Mouse (Mus musculus): ENCODE data around the gene Hmgcll1. TPM values are rescaled to one million over a fixed set of nuclear protein-coding genes. Genes with fewer than 3 reads are reported as not detected.
A peak's percentile ranks its signal among the peaks of the same experiment; 100 is the strongest.

Hmgcll1 gene
- polyA plus RNA-seq (2015; fragmentation: Nextera tagmentation; extraction: Ambion mirVana): 2.7 and 3.9 TPM in 2 replicates

DNA sequence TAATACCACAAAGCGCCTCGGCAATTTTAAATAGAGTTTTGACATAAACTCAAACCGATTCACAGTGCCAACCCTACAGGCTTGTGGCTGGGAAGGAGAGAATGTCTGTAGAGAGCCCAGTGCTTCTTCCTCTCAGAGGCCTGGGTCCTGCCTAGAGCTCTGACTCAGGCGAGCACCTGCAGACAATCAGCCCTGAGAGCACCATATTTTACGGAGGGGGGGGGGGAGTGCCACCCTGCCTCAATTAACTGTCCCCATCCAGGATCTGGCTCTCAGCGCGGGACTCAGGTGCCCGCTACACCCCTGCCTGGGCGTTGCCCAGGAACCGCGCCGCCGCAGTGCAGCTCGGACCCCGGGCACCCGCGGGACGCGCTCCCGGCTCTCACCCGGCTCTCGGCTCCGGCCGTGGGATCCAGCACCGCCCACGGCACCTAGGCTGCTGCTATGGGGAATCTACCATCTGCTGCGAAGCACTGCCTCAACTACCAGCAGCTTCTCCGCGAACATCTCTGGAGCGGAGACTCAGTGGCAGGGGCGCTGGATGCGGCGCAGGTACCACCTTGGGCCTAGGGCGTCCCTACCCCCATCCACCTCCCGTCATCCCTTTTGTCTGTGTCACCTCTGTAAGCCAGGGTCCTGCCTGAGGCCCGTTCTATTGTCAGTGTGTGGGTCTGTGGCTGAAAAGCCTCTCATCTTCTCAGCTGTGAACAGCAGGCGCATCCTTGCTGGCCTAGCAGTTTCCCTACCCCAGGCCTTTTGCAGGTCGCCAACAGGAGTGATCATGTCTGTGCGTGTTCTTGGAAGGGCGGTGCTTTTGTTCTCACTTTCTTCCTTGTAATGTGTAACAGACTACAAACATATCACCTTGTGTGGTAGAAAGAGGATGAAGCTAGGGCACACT, at the start of gene Hmgcll1:
Gene Hmgcll1 (plus strand): TSS at position 225 of the 901 bp plus-strand sequence.
- Histone ChIP-seq H3K4me2 (peak within 1 kb of the TSS; percentile 92), H3K4me1 (peaks cover 11% of the 10 kb centered on the region; the same call in 1 of the 2 replicates), H3K9me3 (replicated peaks) (no peaks in the 10 kb centered on the region), H3K4me3 (replicated peaks) (peak within 1 kb of the TSS; percentile 62), H3K36me3 (no peaks in the 10 kb centered on the region), H3K27me3 (no peaks in the 10 kb centered on the region), H3K9ac (peak within 1 kb of the TSS; percentile 58), H3K27ac (no peak within 1 kb of the TSS)
- peak; percentile 93 for ATAC-seq (replicated peaks; ENCODE audit: low FRiP score)
- 5% methylated on average over 40 of the region's 40 CpGs for WGBS

DNA sequence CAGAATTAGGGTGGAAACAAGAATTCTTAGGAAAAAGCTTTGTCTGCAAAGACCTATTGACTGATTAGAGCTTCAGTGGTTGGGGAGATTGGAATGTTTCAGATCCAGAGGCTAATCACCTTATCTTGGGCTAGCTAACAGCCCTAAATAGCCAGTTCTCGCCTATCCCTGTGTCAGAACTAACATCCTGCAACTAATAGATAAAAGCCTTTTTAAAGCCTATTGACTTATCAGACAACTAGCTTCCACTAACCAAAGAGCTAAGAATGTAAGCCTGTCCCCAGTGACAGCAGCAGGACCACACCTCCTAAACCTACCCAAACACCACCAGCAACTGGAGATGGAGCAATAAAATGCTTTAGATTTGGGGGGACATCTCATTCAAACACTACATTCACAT, 34.6 kb upstream of the Hmgcll1 start:
- Histone ChIP-seq H3K4me2 (no peak overlapping the region), H3K36me3 (no peaks in the 10 kb centered on the region), H3K27ac (no peak overlapping the region), H3K9me3 (replicated peaks) (no peaks in the 10 kb centered on the region), H3K4me3 (replicated peaks) (no peak overlapping the region), H3K4me1 (no peaks in the 10 kb centered on the region), H3K27me3 (no peaks in the 10 kb centered on the region), H3K9ac (no peak overlapping the region)
- ATAC-seq (replicated peaks; ENCODE audit: low FRiP score): peak; percentile 64; the same call in 1 of the 2 replicates
- 54% methylated on average over 1 of the region's 1 CpGs for WGBS

DNA sequence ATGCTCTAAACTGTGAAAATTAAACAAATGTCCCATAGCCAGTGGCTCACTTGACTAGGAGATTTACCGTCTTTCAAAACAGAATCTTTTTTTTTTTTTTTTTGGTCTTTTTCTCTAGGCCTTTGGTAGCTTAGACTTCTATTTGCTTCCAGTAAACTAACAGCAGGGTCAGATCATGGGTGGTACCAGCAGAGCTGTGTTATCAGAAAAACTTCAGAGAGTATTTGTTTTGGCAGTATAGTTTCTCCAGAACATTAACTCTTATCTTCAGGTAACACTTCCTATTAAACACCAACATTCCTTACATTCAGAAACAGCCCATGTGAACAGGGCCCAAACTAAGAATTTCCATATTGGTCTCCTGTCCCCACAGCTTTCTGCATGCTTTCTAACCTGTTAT, 33.5 kb upstream of the Hmgcll1 start:
- ATAC-seq (replicated peaks; ENCODE audit: low FRiP score): no peak
- H3K27ac ChIP-seq: no peak overlapping the region
- WGBS: 65% methylated on average over 1 of the region's 1 CpGs

DNA sequence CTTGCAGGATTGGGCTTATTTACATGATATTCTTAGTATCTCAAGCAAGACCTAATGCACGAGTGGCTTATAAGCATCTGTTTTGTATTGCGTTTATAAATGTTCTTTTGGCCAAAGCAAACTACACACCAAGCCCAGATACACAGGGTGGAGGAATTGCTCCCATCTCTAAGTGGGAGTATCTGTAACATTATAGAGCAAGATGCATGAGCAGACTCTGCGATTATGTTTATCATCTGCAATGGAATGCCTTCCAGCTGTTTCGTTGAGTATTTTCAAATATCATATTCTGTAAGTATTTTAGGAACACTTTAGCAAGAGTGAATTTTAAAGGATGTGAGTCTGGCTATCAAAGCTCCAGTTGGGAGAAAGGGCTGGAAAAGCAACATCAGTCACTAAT, 25.2 kb upstream of the Hmgcll1 start:
- no peaks in the 10 kb centered on the region for H3K9me3 ChIP-seq (replicated peaks)
- H3K27me3 ChIP-seq: no peaks in the 10 kb centered on the region
- WGBS: 85% methylated on average over 4 of the region's 4 CpGs
- no peak overlapping the region for H3K9ac ChIP-seq
- no peak for ATAC-seq (replicated peaks; ENCODE audit: low FRiP score)
- no peak overlapping the region for H3K4me3 ChIP-seq (replicated peaks)
- H3K4me1 ChIP-seq: no peaks in the 10 kb centered on the region
- H3K27ac ChIP-seq: no peak overlapping the region
- no peaks in the 10 kb centered on the region for H3K36me3 ChIP-seq
- H3K4me2 ChIP-seq: no peak overlapping the region

More for the DNA sequence above, 33.5 kb upstream of the Hmgcll1 start:
- Histone ChIP-seq H3K27me3 (no peaks in the 10 kb centered on the region), H3K4me2 (no peak overlapping the region), H3K9ac (no peak overlapping the region), H3K4me1 (no peaks in the 10 kb centered on the region), H3K36me3 (no peaks in the 10 kb centered on the region), H3K4me3 (replicated peaks) (no peak overlapping the region), H3K9me3 (replicated peaks) (no peaks in the 10 kb centered on the region)

DNA sequence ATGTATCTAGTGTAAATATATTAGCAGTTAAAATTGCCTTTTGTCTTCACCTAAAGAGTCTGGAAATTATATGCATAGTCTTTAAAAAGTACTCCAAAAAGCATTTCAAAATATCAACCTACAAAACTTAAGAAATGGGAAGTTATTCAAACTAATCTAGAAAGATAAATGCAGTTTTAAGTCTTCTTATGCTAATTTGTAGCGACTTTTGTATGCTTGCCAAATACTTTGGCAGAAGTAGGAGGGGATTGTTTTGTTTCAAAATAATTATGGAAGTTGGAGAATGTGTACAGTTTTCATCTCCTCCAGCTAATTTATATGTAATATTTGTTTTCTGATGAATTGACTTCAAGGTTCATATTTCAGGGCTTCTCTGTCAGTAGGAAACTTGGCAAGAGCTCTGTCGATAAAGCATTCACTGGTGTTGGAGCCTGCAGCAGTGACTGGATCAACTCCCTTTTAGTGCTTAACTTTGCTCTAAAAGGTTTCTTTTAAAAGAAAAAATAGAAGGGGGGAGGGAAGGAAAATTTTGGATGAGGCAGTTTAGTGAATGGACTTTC, 15.8 kb upstream of the Hmgcll1 start:
- WGBS: 50% methylated on average over 2 of the region's 2 CpGs
- no peak overlapping the region for H3K27ac ChIP-seq
- no peak overlapping the region for H3K4me3 ChIP-seq (replicated peaks)
- no peaks in the 10 kb centered on the region for H3K36me3 ChIP-seq
- H3K4me1 ChIP-seq: peaks cover 5% of the 10 kb centered on the region
- no peak for ATAC-seq (replicated peaks; ENCODE audit: low FRiP score)
- H3K27me3 ChIP-seq: no peaks in the 10 kb centered on the region
- H3K4me2 ChIP-seq: no peak overlapping the region
- H3K9ac ChIP-seq: no peak overlapping the region
- H3K9me3 ChIP-seq (replicated peaks): no peaks in the 10 kb centered on the region

DNA sequence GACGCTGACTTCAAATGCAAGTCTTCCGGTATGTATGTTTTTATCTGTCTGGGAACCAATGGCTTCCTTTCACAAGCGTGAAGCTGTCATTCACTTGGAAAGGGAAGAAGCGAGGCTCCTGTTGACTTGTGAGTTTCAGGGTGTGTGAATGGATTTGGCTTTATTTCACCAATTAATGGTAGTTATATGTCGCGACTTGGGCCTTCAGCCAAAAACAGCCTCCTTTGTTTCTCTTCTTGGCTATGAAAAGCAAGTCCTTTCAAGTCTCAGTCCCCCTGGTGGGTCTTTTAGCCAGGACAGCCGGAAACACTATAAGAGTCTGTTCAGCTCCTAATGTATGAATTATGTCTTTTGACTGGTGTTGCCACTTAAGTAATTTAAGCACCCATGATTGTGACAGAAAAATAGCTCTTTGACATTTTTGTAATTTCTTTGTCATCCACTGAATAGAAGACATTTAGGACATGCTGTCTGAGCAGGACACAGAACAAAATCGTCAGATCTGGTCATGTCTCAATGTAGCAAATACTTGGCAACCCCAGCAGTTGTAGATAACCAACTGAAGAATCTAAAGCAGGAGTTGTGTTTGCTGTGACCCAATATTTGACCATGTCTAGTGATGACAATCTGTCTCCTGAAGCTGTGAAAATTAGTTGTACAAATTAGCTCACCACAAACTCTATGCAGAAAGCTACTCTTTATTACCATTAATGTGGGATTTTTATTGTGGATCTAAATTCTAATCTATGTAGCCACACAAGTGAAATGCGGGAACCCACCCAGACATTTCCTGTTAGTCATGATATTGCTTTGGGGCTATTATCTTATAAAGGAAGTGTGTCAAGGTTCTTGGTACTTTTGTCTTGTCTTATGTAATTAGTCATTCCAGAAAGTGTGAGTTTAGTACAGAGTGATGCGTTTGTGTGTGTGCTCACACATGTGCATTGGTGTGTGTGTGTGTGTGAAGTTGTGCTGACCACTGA, 13.5 kb upstream of the Hmgcll1 start:
- Histone ChIP-seq H3K4me2 (no peak overlapping the region), H3K36me3 (no peaks in the 10 kb centered on the region), H3K4me3 (replicated peaks) (no peak overlapping the region), H3K27ac (no peak overlapping the region), H3K9me3 (replicated peaks) (no peaks in the 10 kb centered on the region), H3K4me1 (peaks cover 5% of the 10 kb centered on the region), H3K9ac (no peak overlapping the region), H3K27me3 (no peaks in the 10 kb centered on the region)
- whole genome bisulfite sequencing: 50% methylated on average over 10 of the region's 10 CpGs
- peak; percentile 62; the same call in 1 of the 2 replicates for ATAC-seq (replicated peaks; ENCODE audit: low FRiP score)

DNA sequence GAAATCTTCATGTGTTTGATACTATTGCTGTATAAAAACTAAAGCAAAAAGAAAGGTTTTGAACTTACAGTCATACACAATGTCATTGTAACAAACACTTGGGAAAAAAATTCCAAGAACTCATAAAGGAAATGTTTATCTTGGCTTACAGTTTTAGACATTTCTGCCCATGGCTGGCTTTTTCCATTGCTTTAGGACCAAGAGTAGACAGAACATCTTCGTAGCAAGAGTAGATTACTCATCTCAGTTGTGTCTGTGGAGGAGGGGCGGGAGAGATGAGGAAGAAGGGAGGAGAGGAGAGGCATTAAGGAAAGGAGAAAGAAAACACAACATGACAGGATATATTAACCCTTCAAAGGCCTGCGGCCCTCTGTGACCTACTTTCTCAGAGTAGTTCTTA, 11.6 kb upstream of the Hmgcll1 start:
- WGBS: 44% methylated on average over 3 of the region's 3 CpGs
- no peak overlapping the region for H3K4me2 ChIP-seq
- H3K27ac ChIP-seq: no peak overlapping the region
- no peak overlapping the region for H3K9ac ChIP-seq
- H3K27me3 ChIP-seq: no peaks in the 10 kb centered on the region
- H3K36me3 ChIP-seq: no peaks in the 10 kb centered on the region
- H3K4me3 ChIP-seq (replicated peaks): no peak overlapping the region
- H3K9me3 ChIP-seq (replicated peaks): no peaks in the 10 kb centered on the region
- H3K4me1 ChIP-seq: peaks cover 5% of the 10 kb centered on the region
- no peak for ATAC-seq (replicated peaks; ENCODE audit: low FRiP score)

DNA sequence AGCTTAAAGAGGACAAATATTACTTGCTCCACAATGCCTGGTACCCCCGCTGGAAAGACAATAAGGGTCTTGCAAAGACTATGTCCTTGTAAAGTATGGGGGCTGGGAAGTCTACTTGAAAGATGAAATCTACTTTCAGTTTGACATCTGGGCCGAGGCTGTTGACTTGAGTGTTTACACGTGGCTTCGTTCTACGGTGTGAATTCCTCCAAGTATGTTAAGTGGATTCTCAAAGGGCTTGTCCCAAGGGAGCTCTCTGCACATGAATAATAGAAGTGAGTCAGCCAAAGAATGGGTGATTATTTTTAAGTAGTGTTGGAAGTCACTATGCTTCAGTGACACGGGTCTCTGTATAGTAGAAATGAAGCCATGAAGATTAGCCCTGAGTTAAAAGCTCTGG, 11.0 kb upstream of the Hmgcll1 start:
- H3K9me3 ChIP-seq (replicated peaks): no peaks in the 10 kb centered on the region
- H3K27me3 ChIP-seq: no peaks in the 10 kb centered on the region
- peaks cover 5% of the 10 kb centered on the region for H3K4me1 ChIP-seq
- no peak overlapping the region for H3K9ac ChIP-seq
- ATAC-seq (replicated peaks; ENCODE audit: low FRiP score): no peak
- H3K4me2 ChIP-seq: no peak overlapping the region
- no peaks in the 10 kb centered on the region for H3K36me3 ChIP-seq
- 62% methylated on average over 6 of the region's 6 CpGs for WGBS
- H3K4me3 ChIP-seq (replicated peaks): no peak overlapping the region
- no peak overlapping the region for H3K27ac ChIP-seq

DNA sequence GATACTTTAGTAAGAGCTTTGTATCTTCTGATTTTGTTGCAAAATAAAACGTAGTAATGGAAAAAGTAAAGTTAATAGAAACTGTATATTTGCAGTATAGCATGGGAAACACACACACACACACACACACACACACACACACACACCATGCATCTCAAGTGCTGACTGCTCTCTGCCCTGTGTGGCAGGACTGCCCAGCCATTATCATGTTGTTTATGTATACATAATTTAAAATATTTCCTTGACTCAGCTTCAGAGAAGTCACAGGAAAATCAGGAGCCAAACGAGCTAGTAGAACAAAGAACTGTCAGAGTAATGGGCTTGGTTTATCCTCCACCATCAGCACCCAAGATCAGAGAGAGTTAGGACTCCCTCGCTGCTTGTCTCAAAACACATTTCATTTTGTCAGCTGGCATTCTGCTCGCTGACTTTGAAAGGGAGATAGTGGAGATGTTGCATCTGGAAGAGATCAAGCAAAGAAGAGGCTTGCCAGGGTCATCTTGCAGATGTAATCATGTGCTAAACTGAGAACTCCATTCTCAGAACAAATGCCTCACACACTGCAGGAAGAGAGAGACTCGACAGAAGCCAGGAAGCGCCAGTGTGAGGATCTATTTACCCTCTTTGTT, 7.2 kb upstream of the Hmgcll1 start:
- Histone ChIP-seq H3K27ac (no peak overlapping the region), H3K4me2 (no peak overlapping the region), H3K9ac (no peak overlapping the region), H3K4me3 (replicated peaks) (no peak overlapping the region), H3K27me3 (no peaks in the 10 kb centered on the region), H3K4me1 (no peaks in the 10 kb centered on the region; the same call in 1 of the 2 replicates), H3K9me3 (replicated peaks) (no peaks in the 10 kb centered on the region), H3K36me3 (no peaks in the 10 kb centered on the region)
- no peak for ATAC-seq (replicated peaks; ENCODE audit: low FRiP score)
- WGBS: 29% methylated on average over 6 of the region's 6 CpGs

DNA sequence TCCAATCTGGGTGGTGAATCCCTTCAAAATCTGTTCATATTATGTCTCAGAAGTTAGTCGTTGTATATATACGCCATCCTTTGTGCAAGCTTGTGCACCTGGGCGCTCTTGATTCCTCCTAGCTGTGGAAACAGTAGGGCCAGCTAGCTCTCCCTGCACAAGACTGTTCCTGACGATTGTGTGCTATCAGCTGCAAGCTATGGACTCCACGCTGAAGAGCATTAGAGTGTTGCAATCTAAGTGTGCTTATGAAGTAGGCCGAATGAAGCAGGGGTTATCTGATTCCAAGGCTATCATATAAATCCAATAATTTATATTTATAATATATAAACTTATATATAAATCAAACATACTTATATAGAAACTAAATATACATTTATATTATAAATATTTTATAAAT, 866 bp upstream of the Hmgcll1 start:
- peaks cover 11% of the 10 kb centered on the region; the same call in 1 of the 2 replicates for H3K4me1 ChIP-seq
- H3K9ac ChIP-seq: no peak overlapping the region
- no peak for ATAC-seq (replicated peaks; ENCODE audit: low FRiP score)
- no peaks in the 10 kb centered on the region for H3K27me3 ChIP-seq
- no peak overlapping the region for H3K27ac ChIP-seq
- no peaks in the 10 kb centered on the region for H3K36me3 ChIP-seq
- WGBS: 88% methylated on average over 6 of the region's 6 CpGs
- H3K4me3 ChIP-seq (replicated peaks): no peak overlapping the region
- no peaks in the 10 kb centered on the region for H3K9me3 ChIP-seq (replicated peaks)
- H3K4me2 ChIP-seq: no peak overlapping the region

DNA sequence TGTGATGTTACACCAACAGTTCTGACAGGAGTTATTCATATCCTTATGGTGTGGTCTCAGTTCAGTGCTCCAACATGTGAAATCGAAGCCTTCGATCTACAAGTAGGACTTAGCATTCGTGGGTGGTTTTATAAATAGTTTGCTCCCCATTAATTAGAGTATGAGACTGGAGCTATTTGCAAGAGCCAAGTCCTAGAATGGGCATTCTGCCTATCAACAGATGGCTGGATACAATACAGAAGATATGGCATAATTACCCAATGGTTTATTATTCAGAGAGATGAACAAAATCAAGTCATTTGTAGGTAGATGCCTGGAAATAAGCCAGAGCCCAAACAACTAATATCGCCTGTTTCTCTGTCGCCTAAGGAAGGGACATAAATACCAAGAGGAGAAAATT, 1.3 kb downstream of the Hmgcll1 start:
- Histone ChIP-seq H3K4me1 (peaks cover 11% of the 10 kb centered on the region; the same call in 1 of the 2 replicates), H3K27ac (no peak overlapping the region), H3K36me3 (no peaks in the 10 kb centered on the region), H3K4me3 (replicated peaks) (no peak overlapping the region), H3K4me2 (no peak overlapping the region), H3K9me3 (replicated peaks) (no peaks in the 10 kb centered on the region), H3K27me3 (no peaks in the 10 kb centered on the region), H3K9ac (no peak overlapping the region)
- ATAC-seq (replicated peaks; ENCODE audit: low FRiP score): no peak
- WGBS: 90% methylated on average over 5 of the region's 5 CpGs

All from kidney, embryonic 15.5 days (tissue).